Mouse (Mus musculus): Measurements from ENCODE around the gene Eps8l3. TPM values are rescaled to one million over a fixed set of nuclear protein-coding genes. Genes with fewer than 3 reads are reported as not detected.

The Eps8l3 gene
- polyA plus RNA-seq, 1 experiment, result not detected

GRCm38 (mm10) chr3:107831875-107832554 lies 45.0 kb upstream of the Eps8l3 start:
- Histone ChIP-seq H3K27me3 (ENCODE audit: control insufficient read depth, insufficient read depth, insufficient read length) (no peaks in the 10 kb centered on the region), H3K79me2 (ENCODE audit: control insufficient read depth, insufficient read depth) (no peaks in the 10 kb centered on the region), H3K36me3 (ENCODE audit: control insufficient read depth, insufficient read depth) (no peaks in the 10 kb centered on the region), H3K4me2 (ENCODE audit: low read depth) (no peak overlapping the region), H3ac (ENCODE audit: control insufficient read depth, insufficient read length) (no peak overlapping the region), H3K4me3 (no peak overlapping the region)
- TF ChIP-seq REST (IDR thresholded peaks at IDR 0.05; ENCODE audit: insufficient read depth, insufficient read length), result no peak
- no peak for TF ChIP-seq USF1 (IDR thresholded peaks at IDR 0.05; ENCODE audit: low read depth)
- TF ChIP-seq E2F4 (IDR thresholded peaks at IDR 0.05; ENCODE audit: insufficient read depth), result no peak
- TF ChIP-seq MYOD1 (IDR thresholded peaks at IDR 0.05; ENCODE audit: control insufficient read depth in 1 of 3, insufficient read length in 2 of 3, low read depth in 2 of 3), result no peak
- no peak for TF ChIP-seq MYOG (IDR thresholded peaks at IDR 0.05; ENCODE audit: control insufficient read depth in 1 of 3, insufficient read depth in 1 of 3, insufficient read length in 2 of 3, low read depth in 2 of 3)
- no peak for TF ChIP-seq MAX (IDR thresholded peaks at IDR 0.05; ENCODE audit: low read depth)
- TF ChIP-seq CEBPB (IDR thresholded peaks at IDR 0.05; ENCODE audit: insufficient read depth, poor library complexity, severe bottlenecking), result no peak
- no peak for TF ChIP-seq TCF3 (IDR thresholded peaks at IDR 0.05; ENCODE audit: insufficient read length, low read depth)
- TF ChIP-seq SRF (IDR thresholded peaks at IDR 0.05; ENCODE audit: control insufficient read depth, insufficient read length, low read depth), result no peak
- no peak for TF ChIP-seq TCF12 (IDR thresholded peaks at IDR 0.05; ENCODE audit: insufficient read depth, poor library complexity, severe bottlenecking)
- no peak for TF ChIP-seq POLR2A (IDR thresholded peaks at IDR 0.05; ENCODE audit: insufficient read length, low read depth)

- Histone ChIP-seq H3ac (ENCODE audit: control insufficient read depth, insufficient read length) (no peak overlapping the region), H3K4me3 (no peak overlapping the region), H3K36me3 (ENCODE audit: control insufficient read depth, insufficient read depth) (no peaks in the 10 kb centered on the region), H3K79me2 (ENCODE audit: control insufficient read depth, insufficient read depth) (no peaks in the 10 kb centered on the region), H3K27me3 (ENCODE audit: control insufficient read depth, insufficient read depth, insufficient read length) (no peaks in the 10 kb centered on the region), H3K4me2 (ENCODE audit: low read depth) (no peak overlapping the region)
- TF ChIP-seq CEBPB (IDR thresholded peaks at IDR 0.05; ENCODE audit: insufficient read depth, poor library complexity, severe bottlenecking) (no peak), TCF3 (IDR thresholded peaks at IDR 0.05; ENCODE audit: insufficient read length, low read depth) (no peak), SRF (IDR thresholded peaks at IDR 0.05; ENCODE audit: control insufficient read depth, insufficient read length, low read depth) (no peak), MAX (IDR thresholded peaks at IDR 0.05; ENCODE audit: low read depth) (no peak), MYOG (IDR thresholded peaks at IDR 0.05; ENCODE audit: control insufficient read depth in 1 of 3, insufficient read depth in 1 of 3, insufficient read length in 2 of 3, low read depth in 2 of 3) (no peak), REST (IDR thresholded peaks at IDR 0.05; ENCODE audit: insufficient read depth, insufficient read length) (no peak), USF1 (IDR thresholded peaks at IDR 0.05; ENCODE audit: low read depth) (no peak), MYOD1 (IDR thresholded peaks at IDR 0.05; ENCODE audit: control insufficient read depth in 1 of 3, insufficient read length in 2 of 3, low read depth in 2 of 3) (no peak), E2F4 (IDR thresholded peaks at IDR 0.05; ENCODE audit: insufficient read depth) (no peak), POLR2AphosphoS2 (IDR thresholded peaks at IDR 0.05; ENCODE audit: insufficient read length, low read depth) (no peak), POLR2A (IDR thresholded peaks at IDR 0.05; ENCODE audit: insufficient read length, low read depth) (no peak), TCF12 (IDR thresholded peaks at IDR 0.05; ENCODE audit: insufficient read depth, poor library complexity, severe bottlenecking) (no peak)
These were observed 44.4 kb upstream of the Eps8l3 start for GRCm38 (mm10) chr3:107832645-107833044.

GRCm38 (mm10) chr3:107833370-107833769 lies 43.7 kb upstream of the Eps8l3 start:
- H3K27me3 ChIP-seq (ENCODE audit: control insufficient read depth, insufficient read depth, insufficient read length), result no peaks in the 10 kb centered on the region
- TF ChIP-seq SRF (IDR thresholded peaks at IDR 0.05; ENCODE audit: control insufficient read depth, insufficient read length, low read depth), result no peak
- TF ChIP-seq TCF3 (IDR thresholded peaks at IDR 0.05; ENCODE audit: insufficient read length, low read depth), result no peak
- TF ChIP-seq USF1 (IDR thresholded peaks at IDR 0.05; ENCODE audit: low read depth), result no peak
- TF ChIP-seq E2F4 (IDR thresholded peaks at IDR 0.05; ENCODE audit: insufficient read depth), result no peak
- no peak for TF ChIP-seq POLR2A (IDR thresholded peaks at IDR 0.05; ENCODE audit: insufficient read length, low read depth)
- no peak for TF ChIP-seq MYOD1 (IDR thresholded peaks at IDR 0.05; ENCODE audit: control insufficient read depth in 1 of 3, insufficient read length in 2 of 3, low read depth in 2 of 3)
- no peak for TF ChIP-seq POLR2AphosphoS2 (IDR thresholded peaks at IDR 0.05; ENCODE audit: insufficient read length, low read depth)
- TF ChIP-seq CEBPB (IDR thresholded peaks at IDR 0.05; ENCODE audit: insufficient read depth, poor library complexity, severe bottlenecking), result no peak
- TF ChIP-seq TCF12 (IDR thresholded peaks at IDR 0.05; ENCODE audit: insufficient read depth, poor library complexity, severe bottlenecking), result no peak
- no peak for TF ChIP-seq REST (IDR thresholded peaks at IDR 0.05; ENCODE audit: insufficient read depth, insufficient read length)
- no peak for TF ChIP-seq MYOG (IDR thresholded peaks at IDR 0.05; ENCODE audit: control insufficient read depth in 1 of 3, insufficient read depth in 1 of 3, insufficient read length in 2 of 3, low read depth in 2 of 3)
- TF ChIP-seq MAX (IDR thresholded peaks at IDR 0.05; ENCODE audit: low read depth), result no peak
- no peak overlapping the region for H3K4me2 ChIP-seq (ENCODE audit: low read depth)
- H3ac ChIP-seq (ENCODE audit: control insufficient read depth, insufficient read length), result no peak overlapping the region
- no peaks in the 10 kb centered on the region for H3K36me3 ChIP-seq (ENCODE audit: control insufficient read depth, insufficient read depth)
- no peak overlapping the region for H3K4me3 ChIP-seq
- no peaks in the 10 kb centered on the region for H3K79me2 ChIP-seq (ENCODE audit: control insufficient read depth, insufficient read depth)

GRCm38 (mm10) chr3:107833872-107834341 lies 43.1 kb upstream of the Eps8l3 start:
- Histone ChIP-seq H3K4me3 (no peak overlapping the region), H3K79me2 (ENCODE audit: control insufficient read depth, insufficient read depth) (no peaks in the 10 kb centered on the region), H3K27me3 (ENCODE audit: control insufficient read depth, insufficient read depth, insufficient read length) (no peaks in the 10 kb centered on the region), H3K4me2 (ENCODE audit: low read depth) (no peak overlapping the region), H3K36me3 (ENCODE audit: control insufficient read depth, insufficient read depth) (no peaks in the 10 kb centered on the region), H3ac (ENCODE audit: control insufficient read depth, insufficient read length) (no peak overlapping the region)
- TF ChIP-seq TCF12 (IDR thresholded peaks at IDR 0.05; ENCODE audit: insufficient read depth, poor library complexity, severe bottlenecking) (no peak), MAX (IDR thresholded peaks at IDR 0.05; ENCODE audit: low read depth) (no peak), MYOD1 (IDR thresholded peaks at IDR 0.05; ENCODE audit: control insufficient read depth in 1 of 3, insufficient read length in 2 of 3, low read depth in 2 of 3) (no peak), USF1 (IDR thresholded peaks at IDR 0.05; ENCODE audit: low read depth) (no peak), POLR2AphosphoS2 (IDR thresholded peaks at IDR 0.05; ENCODE audit: insufficient read length, low read depth) (no peak), POLR2A (IDR thresholded peaks at IDR 0.05; ENCODE audit: insufficient read length, low read depth) (no peak), TCF3 (IDR thresholded peaks at IDR 0.05; ENCODE audit: insufficient read length, low read depth) (no peak), E2F4 (IDR thresholded peaks at IDR 0.05; ENCODE audit: insufficient read depth) (no peak), MYOG (IDR thresholded peaks at IDR 0.05; ENCODE audit: control insufficient read depth in 1 of 3, insufficient read depth in 1 of 3, insufficient read length in 2 of 3, low read depth in 2 of 3) (no peak), CEBPB (IDR thresholded peaks at IDR 0.05; ENCODE audit: insufficient read depth, poor library complexity, severe bottlenecking) (no peak), REST (IDR thresholded peaks at IDR 0.05; ENCODE audit: insufficient read depth, insufficient read length) (no peak), SRF (IDR thresholded peaks at IDR 0.05; ENCODE audit: control insufficient read depth, insufficient read length, low read depth) (no peak)
